Mouse (Mus musculus): ENCODE data around the gene Oit1.

- TF ChIP-seq CTCF (IDR thresholded peaks at IDR 0.05) = peak; percentile 54
- no peak for TF ChIP-seq POLR2A (IDR thresholded peaks at IDR 0.05; ENCODE audit: insufficient read depth, low read depth, low read length)
Observed at GRCm38 (mm10) chr14:8342509-8343106, 35.9 kb downstream of the Oit1 start.
